Mouse (Mus musculus) urinary bladder, adult 2 months (tissue): Measurements from ENCODE around the gene Lbr. TPM values are rescaled to one million over a fixed set of nuclear protein-coding genes. Genes with fewer than 3 reads are reported as not detected.

Experiments used
- DNase-seq: peaks from one replicate; pipeline ENCODE4 v3.0.0; 2022; ENCODE audit warnings: low spot score
- polyA plus RNA-seq: library from polyadenylated mRNA; depleted of rRNA; stranded (reverse); fragments of >200 nt; gene quantifications from 2 replicates; pipeline ENCODE4 v1.2.3, GENCODE M21; 2012; rRNA removed

The Lbr gene
- polyA plus RNA-seq, 1 experiment = 25.4 TPM

GRCm38 (mm10) chr1:181776541-181776940 is 66.3 kb downstream of the Lbr start:
- DNase-seq = no peak

- DNase-seq = no peak
Measured at GRCm38 (mm10) chr1:181771871-181772270, 71.0 kb downstream of the Lbr start.

- DNase-seq = no peak
Measured at GRCm38 (mm10) chr1:181769392-181769791, 73.5 kb downstream of the Lbr start.

Other genes starting within 250 kb of the Lbr start
- gene Enah, start 176.9 kb upstream of the Lbr start, polyA plus RNA-seq = 69.5 and 103 TPM in 2 replicates